ENCODE assay signal across 19 mouse cellular contexts in the genomic region with DNA sequence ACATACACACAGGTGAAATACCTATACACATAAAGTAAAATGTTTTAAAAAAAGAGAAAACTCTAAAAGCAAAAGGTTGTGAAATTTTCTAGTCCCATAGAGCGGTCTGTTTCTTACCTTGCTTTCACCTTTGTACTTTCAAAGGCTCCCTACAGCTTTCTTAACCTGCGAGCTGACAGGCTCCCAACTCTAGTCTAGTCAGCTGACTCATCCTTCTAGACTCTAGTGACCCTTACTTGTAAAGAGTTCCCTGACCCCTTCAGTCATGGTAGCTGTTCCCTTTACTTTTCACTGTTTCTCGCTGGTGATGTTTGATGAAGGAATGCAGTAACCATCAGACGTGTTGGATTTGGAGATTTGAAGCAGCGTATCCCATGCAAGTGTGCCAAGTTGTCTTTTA.
"Had no signal": no experiment of that assay in that cellular context is flagged by ENCODE, and none has a peak within 500 bp of the region (broad histone marks: within the 10 kb centered on the region; RNA-seq: fewer than 3 reads in every experiment).

No protein-coding gene starts in this region.

- H3K36me3 ChIP-seq: limb, embryonic 10.5 days; limb, embryonic 13.5 days; liver, embryonic 15.5 days; lung, embryonic 15.5 days had no signal

- H3K4me2 ChIP-seq: limb, embryonic 13.5 days; liver, embryonic 12.5 days; liver, embryonic 15.5 days; lung, embryonic 15.5 days; midbrain, embryonic 11.5 days had no signal

- DNase-seq: layer of hippocampus, adult 9-11 months; liver; lung, adult 18-20 months; lung, postnatal 10 days; lung, postnatal 36 days; midbrain, embryonic 14.5 days; thymus, adult 18-20 months; thymus, postnatal 36 days had no signal

- H3K27ac ChIP-seq: hindbrain, postnatal 0 days; layer of hippocampus, adult 2 months; limb, embryonic 10.5 days; limb, embryonic 13.5 days; liver, embryonic 12.5 days; liver, embryonic 15.5 days; lung, embryonic 15.5 days had no signal

- ATAC-seq: hindbrain, postnatal 0 days; inflammation-experienced regulatory T-cells, adult 6 months; intestine, embryonic 16.5 days; liver, embryonic 12.5 days had no signal

- H3K27me3 ChIP-seq: limb, embryonic 13.5 days; liver, embryonic 12.5 days; liver, embryonic 15.5 days; lung, embryonic 15.5 days; megakaryocyte, embryonic 14.5 days had no signal

- H3K4me1 ChIP-seq: limb, embryonic 10.5 days; liver, embryonic 12.5 days; liver, embryonic 15.5 days; lung, embryonic 15.5 days; megakaryocyte, embryonic 14.5 days had no signal

- H3K9ac ChIP-seq: limb, embryonic 13.5 days; liver, embryonic 12.5 days; liver, embryonic 15.5 days; lung, embryonic 15.5 days had no signal

- H3K9me3 ChIP-seq: limb, embryonic 10.5 days; limb, embryonic 13.5 days; liver, embryonic 12.5 days; liver, embryonic 15.5 days; lung, embryonic 15.5 days; megakaryocyte, embryonic 14.5 days had no signal

- H3K4me3 ChIP-seq: layer of hippocampus, adult 2 months; limb, embryonic 10.5 days; limb, embryonic 13.5 days; liver, embryonic 12.5 days; liver, embryonic 15.5 days; lung, embryonic 15.5 days; megakaryocyte, embryonic 14.5 days had no signal
